Mouse (Mus musculus): ENCODE measurements around the gene Zmynd11.
A peak's percentile ranks its signal among the peaks of the same experiment; 100 is the strongest.

Zmynd11 gene

DNA sequence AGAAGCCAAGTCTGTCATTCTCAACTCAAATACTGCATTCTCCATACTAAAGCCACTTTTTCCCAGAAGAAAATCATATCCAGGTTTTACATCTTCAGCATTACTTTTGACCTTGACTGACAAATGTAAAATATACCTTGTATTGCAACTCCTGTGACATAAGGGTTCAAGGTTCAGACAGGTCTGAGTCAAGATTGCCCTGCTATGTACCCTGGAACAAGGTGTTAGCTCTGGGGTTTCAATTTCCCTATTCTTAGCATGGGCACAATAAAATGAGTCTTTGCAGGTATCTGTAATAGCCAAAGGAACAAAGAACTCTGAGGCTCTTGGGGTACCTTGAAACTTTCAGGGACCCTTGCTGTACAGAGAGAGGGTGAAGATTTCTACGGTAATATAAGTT is 115.2 kb downstream of the Zmynd11 start:
- no peak for DNase-seq

DNA sequence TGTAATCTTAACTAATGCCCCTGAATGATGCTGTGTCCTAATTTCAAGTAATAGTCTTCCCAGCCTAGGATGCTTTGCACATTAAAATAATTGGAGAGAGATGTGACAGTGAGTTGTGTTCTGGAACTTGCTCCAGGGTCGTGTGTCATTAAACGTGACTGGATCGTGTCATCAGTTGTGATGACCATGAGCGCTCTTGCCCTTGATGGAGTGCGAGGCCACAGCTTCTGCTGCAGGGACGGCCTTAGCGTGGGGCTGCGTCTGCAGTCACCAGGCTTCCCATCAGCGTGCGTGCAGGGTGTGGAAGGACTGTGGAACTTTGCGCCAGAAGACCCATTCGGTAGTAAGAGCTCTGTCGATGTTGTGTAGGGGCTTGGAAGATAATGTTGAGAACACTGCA is 116.4 kb downstream of the Zmynd11 start:
- no peak for DNase-seq

DNA sequence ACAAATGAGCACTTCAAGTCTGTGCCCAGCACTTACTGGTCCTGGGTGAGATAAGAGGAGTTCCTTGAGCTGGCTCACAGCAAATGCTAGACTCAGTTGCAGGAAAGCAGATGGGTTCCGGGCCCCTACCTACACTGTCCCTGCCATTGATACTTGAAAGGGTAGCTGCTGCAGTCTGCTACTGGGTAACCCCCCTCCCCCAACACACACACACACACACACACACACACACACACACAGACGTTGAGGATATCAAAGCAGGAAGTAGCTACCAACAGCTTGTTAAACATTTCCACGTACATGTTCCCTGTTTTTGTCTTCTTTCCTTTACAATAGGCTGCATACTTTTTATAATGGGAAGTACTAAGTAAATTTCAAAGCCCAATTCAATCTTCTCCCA is 127.2 kb downstream of the Zmynd11 start:
- DNase-seq = no peak

DNA sequence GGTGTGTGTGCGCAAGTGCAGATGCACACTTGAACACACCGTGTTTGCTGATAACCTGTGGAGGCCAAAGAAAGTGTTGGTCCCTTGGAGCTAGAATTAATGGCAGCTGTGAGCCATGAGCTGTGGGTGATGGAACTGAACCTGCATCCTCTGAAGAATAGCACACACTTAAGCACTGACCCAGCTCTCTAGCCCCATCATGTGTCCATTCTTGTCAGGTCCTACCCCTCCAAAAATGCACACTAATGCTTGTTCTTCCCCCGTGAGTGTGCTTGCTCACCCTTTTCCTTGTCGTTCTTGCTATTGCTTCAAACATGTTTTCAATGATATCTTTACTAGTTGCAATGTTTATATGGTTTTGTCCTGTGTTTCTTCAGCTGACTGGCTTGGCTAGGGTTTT is 128.6 kb downstream of the Zmynd11 start:
- DNase-seq = peak; percentile 25

DNA sequence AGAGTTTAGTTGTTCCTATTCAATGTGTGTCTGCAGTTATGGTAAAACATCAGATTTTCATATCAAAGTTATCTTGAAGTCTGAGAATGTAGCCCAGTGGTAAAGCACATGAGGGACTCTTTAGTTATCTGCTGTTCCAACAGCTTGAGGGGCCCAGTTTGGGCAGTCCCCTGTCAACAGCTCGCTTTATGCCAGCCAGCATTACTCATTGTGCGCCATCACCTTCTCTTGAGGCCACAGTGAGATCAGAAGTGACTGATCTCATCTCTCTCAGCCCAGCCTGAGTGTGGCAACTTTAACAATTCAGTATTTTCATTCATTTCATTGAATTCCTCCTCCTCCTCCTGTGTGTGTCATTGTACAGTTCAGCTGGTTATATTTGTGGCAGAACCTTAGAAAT is 129.2 kb downstream of the Zmynd11 start:
- DNase-seq = no peak

Data from kidney, adult 18-20 months (tissue).